Mouse (Mus musculus): ENCODE results near the gene Prr5l.

Gene Prr5l

GRCm38 (mm10) chr2:101896425-101897204, 13.8 kb upstream of the Prr5l start:
- TF ChIP-seq GATA4 (IDR thresholded peaks at IDR 0.05; ENCODE audit: insufficient replicate concordance, low read length) = no peak

- no peak for TF ChIP-seq GATA4 (IDR thresholded peaks at IDR 0.05; ENCODE audit: insufficient replicate concordance, low read length)
These were observed 11.3 kb upstream of the Prr5l start for GRCm38 (mm10) chr2:101894126-101894525.

- no peak for TF ChIP-seq GATA4 (IDR thresholded peaks at IDR 0.05; ENCODE audit: insufficient replicate concordance, low read length)
These were observed 8.3 kb upstream of the Prr5l start for GRCm38 (mm10) chr2:101891143-101891542.

- TF ChIP-seq GATA4 (IDR thresholded peaks at IDR 0.05; ENCODE audit: insufficient replicate concordance, low read length) = no peak
These were observed 6.1 kb upstream of the Prr5l start for GRCm38 (mm10) chr2:101888886-101889285.

- TF ChIP-seq GATA4 (IDR thresholded peaks at IDR 0.05; ENCODE audit: insufficient replicate concordance, low read length) = no peak
These were observed 3.1 kb upstream of the Prr5l start, which contains the start of gene Commd9 for GRCm38 (mm10) chr2:101885768-101886438. Gene Commd9, plus strand, starts transcription at chr2:101886247.

GRCm38 (mm10) chr2:101884286-101884685, 1.5 kb upstream of the Prr5l start:
- TF ChIP-seq GATA4 (IDR thresholded peaks at IDR 0.05; ENCODE audit: insufficient replicate concordance, low read length) = no peak

- TF ChIP-seq GATA4 (IDR thresholded peaks at IDR 0.05; ENCODE audit: insufficient replicate concordance, low read length) = no peak
These were observed 1.2 kb downstream of the Prr5l start for GRCm38 (mm10) chr2:101881471-101882162.

GRCm38 (mm10) chr2:101871179-101871578, 11.6 kb downstream of the Prr5l start:
- no peak for TF ChIP-seq GATA4 (IDR thresholded peaks at IDR 0.05; ENCODE audit: insufficient replicate concordance, low read length)

- no peak for TF ChIP-seq GATA4 (IDR thresholded peaks at IDR 0.05; ENCODE audit: insufficient replicate concordance, low read length)
These were observed 14.1 kb downstream of the Prr5l start for GRCm38 (mm10) chr2:101868683-101869082.

- no peak for TF ChIP-seq GATA4 (IDR thresholded peaks at IDR 0.05; ENCODE audit: insufficient replicate concordance, low read length)
These were observed 20.4 kb downstream of the Prr5l start for GRCm38 (mm10) chr2:101862219-101863123.

GRCm38 (mm10) chr2:101860920-101861485, 21.8 kb downstream of the Prr5l start:
- TF ChIP-seq GATA4 (IDR thresholded peaks at IDR 0.05; ENCODE audit: insufficient replicate concordance, low read length) = no peak

GRCm38 (mm10) chr2:101856174-101856573, 26.7 kb downstream of the Prr5l start:
- TF ChIP-seq GATA4 (IDR thresholded peaks at IDR 0.05; ENCODE audit: insufficient replicate concordance, low read length) = no peak

- TF ChIP-seq GATA4 (IDR thresholded peaks at IDR 0.05; ENCODE audit: insufficient replicate concordance, low read length) = no peak
These were observed 28.0 kb downstream of the Prr5l start for GRCm38 (mm10) chr2:101854792-101855191.

GRCm38 (mm10) chr2:101842756-101843155, 40.1 kb downstream of the Prr5l start:
- TF ChIP-seq GATA4 (IDR thresholded peaks at IDR 0.05; ENCODE audit: insufficient replicate concordance, low read length) = no peak

All from liver, adult (tissue).